Mouse (Mus musculus): ENCODE data around the gene Zcchc3. TPM values are rescaled to one million over a fixed set of nuclear protein-coding genes. Genes with fewer than 3 reads are reported as not detected.
A peak's percentile ranks its signal among the peaks of the same experiment; 100 is the strongest.

The Zcchc3 gene
- polyA plus RNA-seq, 1 experiment from 2014 or later = 15.7 TPM

DNA sequence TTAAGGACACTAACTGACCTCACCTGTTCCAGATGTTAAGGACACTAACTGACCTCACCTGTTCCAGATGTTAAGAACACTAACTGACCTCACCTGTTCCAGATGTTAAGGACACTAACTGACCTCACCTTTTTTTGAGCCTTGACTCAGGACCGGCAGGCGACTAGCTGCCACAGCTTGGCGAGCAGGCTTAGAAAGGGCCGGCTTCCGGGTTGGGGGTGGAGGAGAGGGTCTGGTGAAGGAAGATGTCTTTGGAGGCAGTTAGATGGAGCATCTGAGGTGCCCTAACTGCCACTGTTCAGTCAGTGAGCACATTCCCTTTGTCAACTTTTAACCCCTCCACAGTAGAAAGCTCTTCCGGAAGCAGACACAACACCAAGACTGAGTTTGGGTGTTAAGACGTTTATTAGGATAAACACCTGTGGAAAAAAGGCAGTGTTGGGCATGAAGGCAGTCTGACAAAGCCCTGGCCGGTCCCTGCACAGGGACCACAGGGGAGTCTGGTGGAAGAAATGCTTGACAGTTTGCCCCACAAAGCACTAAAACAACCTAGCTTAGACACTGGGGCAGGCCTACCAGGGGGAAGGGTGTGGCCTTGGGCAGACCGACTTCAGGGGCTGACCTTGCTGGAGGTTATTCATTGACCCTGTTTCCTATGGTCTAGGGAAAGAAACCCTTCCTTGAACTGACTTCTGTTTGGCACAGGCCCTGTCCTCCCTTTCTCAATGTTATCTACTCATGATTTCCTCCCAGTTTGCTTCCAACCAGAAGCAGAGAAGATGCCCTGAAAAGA is 21.4 kb downstream of the Zcchc3 start:
- Histone ChIP-seq H3K4me1 (replicated peaks; ENCODE audit: control insufficient read depth, insufficient read depth, low read length) (no peaks in the 10 kb centered on the region), H3K9ac (ENCODE audit: low read depth, low read length) (no peak overlapping the region), H3K9me3 (ENCODE audit: control insufficient read depth) (no peaks in the 10 kb centered on the region), H3K36me3 (ENCODE audit: control insufficient read depth, insufficient read depth) (no peaks in the 10 kb centered on the region), H3K4me3 (ENCODE audit: low read depth, low read length) (no peak overlapping the region), H3K4me2 (replicated peaks; ENCODE audit: low read depth) (no peak overlapping the region), H3K27ac (ENCODE audit: low read depth, low read length) (no peak overlapping the region), H3K27me3 (replicated peaks; ENCODE audit: control insufficient read depth, insufficient read depth, low read length) (no peaks in the 10 kb centered on the region)
- WGBS = 58% methylated on average over 9 of the region's 9 CpGs
- ATAC-seq = no peak
- TF ChIP-seq CTCF (IDR thresholded peaks at IDR 0.05; ENCODE audit: low read depth) = no peak

DNA sequence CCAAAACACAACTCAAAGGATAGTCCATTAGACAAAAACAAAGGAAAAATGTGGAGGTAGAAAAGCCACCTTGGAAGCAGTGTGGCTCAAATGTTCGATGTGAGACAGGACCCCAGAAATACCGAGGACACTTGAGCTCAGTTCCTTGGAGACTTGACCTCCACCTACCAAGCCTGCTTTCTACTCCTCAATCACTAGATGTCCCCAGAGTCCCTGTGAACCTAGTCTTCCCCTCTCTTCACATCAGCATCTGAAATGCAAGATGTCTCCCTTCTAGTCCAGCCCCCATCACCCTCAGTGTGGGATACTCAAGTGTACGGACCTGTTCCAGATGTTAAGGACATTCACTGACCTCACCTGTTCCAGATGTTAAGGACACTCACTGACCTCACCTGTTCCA is 22.0 kb downstream of the Zcchc3 start:
- H3K4me1 ChIP-seq (replicated peaks; ENCODE audit: control insufficient read depth, insufficient read depth, low read length) = no peaks in the 10 kb centered on the region
- no peak for ATAC-seq
- no peaks in the 10 kb centered on the region for H3K36me3 ChIP-seq (ENCODE audit: control insufficient read depth, insufficient read depth)
- no peak overlapping the region for H3K4me3 ChIP-seq (ENCODE audit: low read depth, low read length)
- TF ChIP-seq CTCF (IDR thresholded peaks at IDR 0.05; ENCODE audit: low read depth) = peak; percentile 94
- WGBS = 21% methylated on average over 3 of the region's 3 CpGs
- H3K27me3 ChIP-seq (replicated peaks; ENCODE audit: control insufficient read depth, insufficient read depth, low read length) = no peaks in the 10 kb centered on the region
- H3K27ac ChIP-seq (ENCODE audit: low read depth, low read length) = no peak overlapping the region
- no peak overlapping the region for H3K4me2 ChIP-seq (replicated peaks; ENCODE audit: low read depth)
- no peaks in the 10 kb centered on the region for H3K9me3 ChIP-seq (ENCODE audit: control insufficient read depth)
- no peak overlapping the region for H3K9ac ChIP-seq (ENCODE audit: low read depth, low read length)

- Histone ChIP-seq H3K9ac (ENCODE audit: low read depth, low read length) (no peak overlapping the region), H3K36me3 (ENCODE audit: control insufficient read depth, insufficient read depth) (no peaks in the 10 kb centered on the region), H3K27ac (ENCODE audit: low read depth, low read length) (no peak overlapping the region), H3K4me2 (replicated peaks; ENCODE audit: low read depth) (no peak overlapping the region), H3K9me3 (ENCODE audit: control insufficient read depth) (no peaks in the 10 kb centered on the region), H3K27me3 (replicated peaks; ENCODE audit: control insufficient read depth, insufficient read depth, low read length) (no peaks in the 10 kb centered on the region), H3K4me3 (ENCODE audit: low read depth, low read length) (no peak overlapping the region), H3K4me1 (replicated peaks; ENCODE audit: control insufficient read depth, insufficient read depth, low read length) (no peaks in the 10 kb centered on the region)
- 80% methylated on average over 4 of the region's 4 CpGs for WGBS
- no peak for TF ChIP-seq CTCF (IDR thresholded peaks at IDR 0.05; ENCODE audit: low read depth)
- no peak for ATAC-seq
Observed at GRCm38 (mm10) chr2:152384191-152384590, 30.6 kb downstream of the Zcchc3 start.

DNA sequence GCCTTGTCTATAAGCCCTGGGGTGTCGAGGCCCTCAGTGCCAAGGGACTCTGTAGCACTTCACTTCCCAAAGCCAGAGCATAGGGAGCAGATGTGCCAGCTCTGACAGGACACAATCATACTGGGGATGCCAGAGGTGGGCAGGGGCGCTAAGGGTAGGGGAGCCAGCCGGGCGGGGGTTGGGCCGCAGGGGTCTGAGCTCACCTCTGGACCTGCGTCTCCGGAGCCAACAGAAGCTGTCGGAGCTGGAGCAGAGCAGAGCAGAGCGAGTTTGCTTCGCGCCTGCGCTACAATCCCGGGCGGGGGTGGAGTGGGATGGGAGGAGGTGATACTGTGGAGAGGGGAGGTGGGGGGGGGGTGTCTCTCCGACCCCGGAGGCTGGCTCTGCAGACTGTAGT is 38.5 kb downstream of the Zcchc3 start, which contains the start of gene Nrsn2:
Gene Nrsn2 (minus strand): TSS at position 294 of the 397 bp plus-strand sequence.
- WGBS = 4% methylated on average over 16 of the region's 16 CpGs
- TF ChIP-seq CTCF (IDR thresholded peaks at IDR 0.05; ENCODE audit: low read depth) = no peak
- H3K27ac ChIP-seq (ENCODE audit: low read depth, low read length) = no peak within 1 kb of the TSS
- H3K9ac ChIP-seq (ENCODE audit: low read depth, low read length) = no peak within 1 kb of the TSS
- H3K9me3 ChIP-seq (ENCODE audit: control insufficient read depth) = no peaks in the 10 kb centered on the region
- H3K4me3 ChIP-seq (ENCODE audit: low read depth, low read length) = no peak within 1 kb of the TSS
- peaks cover 17% of the 10 kb centered on the region for H3K27me3 ChIP-seq (replicated peaks; ENCODE audit: control insufficient read depth, insufficient read depth, low read length)
- ATAC-seq = no peak
- H3K36me3 ChIP-seq (ENCODE audit: control insufficient read depth, insufficient read depth) = no peaks in the 10 kb centered on the region
- no peaks in the 10 kb centered on the region for H3K4me1 ChIP-seq (replicated peaks; ENCODE audit: control insufficient read depth, insufficient read depth, low read length)
- 0 out of 2 replicates have a peak within 1 kb of the TSS, but pooled peaks have one; percentile 21 for H3K4me2 ChIP-seq (replicated peaks; ENCODE audit: low read depth)

GRCm38 (mm10) chr2:152375652-152376344 is 39.0 kb downstream of the Zcchc3 start:
- 10% methylated on average over 21 of the region's 21 CpGs for WGBS
- H3K4me2 ChIP-seq (replicated peaks; ENCODE audit: low read depth) = 0 out of 2 replicates have a peak overlapping the region, but pooled peaks have one; percentile 21
- H3K27me3 ChIP-seq (replicated peaks; ENCODE audit: control insufficient read depth, insufficient read depth, low read length) = peaks cover 17% of the 10 kb centered on the region
- no peak overlapping the region for H3K4me3 ChIP-seq (ENCODE audit: low read depth, low read length)
- no peak for ATAC-seq
- H3K27ac ChIP-seq (ENCODE audit: low read depth, low read length) = no peak overlapping the region
- no peaks in the 10 kb centered on the region for H3K9me3 ChIP-seq (ENCODE audit: control insufficient read depth)
- no peaks in the 10 kb centered on the region for H3K36me3 ChIP-seq (ENCODE audit: control insufficient read depth, insufficient read depth)
- H3K4me1 ChIP-seq (replicated peaks; ENCODE audit: control insufficient read depth, insufficient read depth, low read length) = no peaks in the 10 kb centered on the region
- H3K9ac ChIP-seq (ENCODE audit: low read depth, low read length) = no peak overlapping the region
- no peak for TF ChIP-seq CTCF (IDR thresholded peaks at IDR 0.05; ENCODE audit: low read depth)

- Histone ChIP-seq H3K4me3 (ENCODE audit: low read depth, low read length) (no peak overlapping the region), H3K27me3 (replicated peaks; ENCODE audit: control insufficient read depth, insufficient read depth, low read length) (peaks cover 17% of the 10 kb centered on the region), H3K9me3 (ENCODE audit: control insufficient read depth) (no peaks in the 10 kb centered on the region), H3K27ac (ENCODE audit: low read depth, low read length) (no peak overlapping the region), H3K4me2 (replicated peaks; ENCODE audit: low read depth) (no peak overlapping the region), H3K9ac (ENCODE audit: low read depth, low read length) (no peak overlapping the region), H3K4me1 (replicated peaks; ENCODE audit: control insufficient read depth, insufficient read depth, low read length) (no peaks in the 10 kb centered on the region), H3K36me3 (ENCODE audit: control insufficient read depth, insufficient read depth) (no peaks in the 10 kb centered on the region)
- 73% methylated on average over 9 of the region's 9 CpGs for WGBS
- no peak for ATAC-seq
- no peak for TF ChIP-seq CTCF (IDR thresholded peaks at IDR 0.05; ENCODE audit: low read depth)
Observed at GRCm38 (mm10) chr2:152373547-152373946, 41.3 kb downstream of the Zcchc3 start.

Measured in intestine, postnatal 0 days (tissue).